Mouse (Mus musculus): Measurements from ENCODE around the gene Frem2.

Frem2 gene

GRCm38 (mm10) chr3:53620355-53620754 lies 36.8 kb downstream of the Frem2 start:
- no peak for DNase-seq (ENCODE audit: low spot score)

GRCm38 (mm10) chr3:53611106-53611505 lies 46.0 kb downstream of the Frem2 start:
- no peak for DNase-seq (ENCODE audit: low spot score)

GRCm38 (mm10) chr3:53609851-53610250 lies 47.3 kb downstream of the Frem2 start:
- no peak for DNase-seq (ENCODE audit: low spot score)

GRCm38 (mm10) chr3:53600140-53600539 lies 57.0 kb downstream of the Frem2 start:
- no peak for DNase-seq (ENCODE audit: low spot score)

GRCm38 (mm10) chr3:53599315-53599714 lies 57.8 kb downstream of the Frem2 start:
- DNase-seq (ENCODE audit: low spot score): no peak

- no peak for DNase-seq (ENCODE audit: low spot score)
These were observed 58.9 kb downstream of the Frem2 start for GRCm38 (mm10) chr3:53598153-53598800.

- DNase-seq (ENCODE audit: low spot score): no peak
These were observed 62.7 kb downstream of the Frem2 start for GRCm38 (mm10) chr3:53594471-53594870.

- no peak for DNase-seq (ENCODE audit: low spot score)
These were observed 63.4 kb downstream of the Frem2 start for GRCm38 (mm10) chr3:53593718-53594117.

- DNase-seq (ENCODE audit: low spot score): no peak
These were observed 65.1 kb downstream of the Frem2 start for GRCm38 (mm10) chr3:53592036-53592435.

GRCm38 (mm10) chr3:53590139-53590621 lies 67.0 kb downstream of the Frem2 start:
- DNase-seq (ENCODE audit: low spot score): peak; percentile 25

- no peak for DNase-seq (ENCODE audit: low spot score)
These were observed 73.9 kb downstream of the Frem2 start for GRCm38 (mm10) chr3:53583248-53583647.

GRCm38 (mm10) chr3:53580596-53581254 lies 76.4 kb downstream of the Frem2 start:
- DNase-seq (ENCODE audit: low spot score): no peak

GRCm38 (mm10) chr3:53579121-53579704 lies 77.9 kb downstream of the Frem2 start:
- no peak for DNase-seq (ENCODE audit: low spot score)

GRCm38 (mm10) chr3:53576320-53577116 lies 80.6 kb downstream of the Frem2 start:
- DNase-seq (ENCODE audit: low spot score): no peak

- no peak for DNase-seq (ENCODE audit: low spot score)
These were observed 83.0 kb downstream of the Frem2 start for GRCm38 (mm10) chr3:53574123-53574522.

GRCm38 (mm10) chr3:53571663-53572062 lies 85.5 kb downstream of the Frem2 start:
- no peak for DNase-seq (ENCODE audit: low spot score)

- no peak for DNase-seq (ENCODE audit: low spot score)
These were observed 92.6 kb downstream of the Frem2 start for GRCm38 (mm10) chr3:53564521-53564920.

GRCm38 (mm10) chr3:53563746-53564145 lies 93.4 kb downstream of the Frem2 start:
- peak; percentile 11 for DNase-seq (ENCODE audit: low spot score)

- DNase-seq (ENCODE audit: low spot score): no peak
These were observed 95.3 kb downstream of the Frem2 start for GRCm38 (mm10) chr3:53561813-53562212.

GRCm38 (mm10) chr3:53559056-53559455 lies 98.1 kb downstream of the Frem2 start:
- no peak for DNase-seq (ENCODE audit: low spot score)

- DNase-seq (ENCODE audit: low spot score): no peak
These were observed 98.9 kb downstream of the Frem2 start for GRCm38 (mm10) chr3:53558230-53558629.
